Mouse (Mus musculus) megakaryocyte-erythroid progenitor cell, adult 5-6 weeks (primary cell): ENCODE measurements around the gene 4930539E08Rik. TPM values are rescaled to one million over a fixed set of nuclear protein-coding genes. Genes with fewer than 3 reads are reported as not detected.

ENCODE experiments used
- ATAC-seq: replicated peaks from 2 replicates; pipeline ENCODE4 v1.8.0; 2016; ENCODE audit warnings: mild to moderate bottlenecking, inconsistent platforms; ENCODE audit not compliant: severe bottlenecking, poor library complexity, low FRiP score, low TSS enrichment
- total RNA-seq, 2 experiments: library from RNA; stranded (forward) in 1 of 2; stranded (reverse) in 1 of 2; fragments of 200-1000, 215-1000 nt in 1 of 2; fragments of >200 nt in 1 of 2; fragmentation: Nextera tagmentation in 1 of 2; gene quantifications; 2 replicates each; pipeline ENCODE4 v1.2.3; 2014 to 2017

4930539E08Rik gene
- total RNA-seq, 2 experiments from 2014 or later, result 0.33 to 0.66 TPM

DNA sequence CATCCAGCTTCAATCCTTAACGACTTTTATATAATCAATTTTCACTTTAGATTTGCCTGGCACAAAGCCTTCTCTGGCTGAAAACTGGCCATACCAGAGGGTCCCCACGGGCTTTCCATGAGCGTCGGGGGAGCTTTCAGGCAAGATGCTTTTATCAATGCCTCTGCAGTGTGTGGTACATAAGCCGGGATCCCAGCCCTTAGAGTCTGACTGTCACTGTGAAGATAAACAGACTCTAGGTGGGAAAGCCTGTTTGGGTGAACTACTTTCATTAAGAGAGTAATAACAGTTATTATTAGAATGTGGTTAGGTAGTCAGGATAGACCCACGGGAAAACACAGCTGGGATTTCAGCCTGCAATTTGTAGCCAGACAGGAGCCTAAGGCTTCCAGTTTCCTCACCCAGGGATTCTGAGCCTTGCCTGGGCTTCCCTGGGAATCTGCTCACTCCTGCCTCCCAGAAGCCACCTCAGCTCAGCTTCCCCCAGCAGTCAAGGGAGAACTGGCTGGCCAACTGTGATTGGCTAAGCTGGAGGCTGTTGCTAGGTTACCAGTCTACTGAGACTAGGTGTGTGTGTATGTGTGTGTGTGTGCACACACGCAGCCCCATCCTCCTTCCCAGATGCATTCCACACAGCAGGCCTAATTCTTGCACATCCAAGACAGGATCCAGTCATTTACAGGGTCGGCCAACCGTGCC is 45.6 kb downstream of the 4930539E08Rik start:
- ATAC-seq, result no peak

DNA sequence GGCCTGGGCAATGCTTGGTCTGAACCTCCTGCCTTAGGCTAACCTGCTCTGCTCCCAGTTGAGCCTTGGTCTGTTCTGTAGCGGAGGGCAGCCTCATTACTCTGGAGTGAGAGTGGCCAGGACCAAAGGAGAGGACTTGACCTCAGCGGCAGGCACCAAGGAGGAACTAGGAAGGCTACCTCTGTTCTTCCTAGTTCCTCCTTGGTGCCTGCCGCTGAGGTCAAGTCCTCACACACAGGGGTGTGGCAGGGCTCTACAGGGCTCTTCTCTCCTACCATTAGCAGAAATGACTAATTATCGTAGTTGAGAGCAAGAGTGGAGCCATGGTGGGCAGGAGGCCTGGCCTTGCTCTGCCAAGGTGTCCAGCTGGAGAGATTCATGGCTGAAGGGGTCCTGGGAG is 47.7 kb downstream of the 4930539E08Rik start:
- no peak for ATAC-seq

DNA sequence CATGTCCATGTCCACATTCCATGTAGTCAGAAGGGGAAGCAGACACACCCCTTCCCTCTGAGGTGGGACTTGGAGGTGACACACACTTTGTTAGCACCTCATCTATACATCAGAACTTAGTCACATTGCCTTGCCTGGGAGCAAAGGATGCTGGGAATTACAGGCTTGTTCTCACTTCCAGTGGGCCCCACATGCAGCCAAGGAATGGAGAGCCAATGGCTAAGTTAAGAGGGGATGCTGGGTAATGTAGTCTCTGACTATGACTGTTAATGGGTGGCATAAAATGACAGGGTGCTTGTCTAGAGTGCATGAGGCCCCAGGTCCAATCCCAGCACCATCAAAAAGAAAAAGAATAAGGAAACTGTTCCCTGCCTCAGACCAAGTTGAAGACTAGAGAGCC is 48.2 kb downstream of the 4930539E08Rik start:
- no peak for ATAC-seq

DNA sequence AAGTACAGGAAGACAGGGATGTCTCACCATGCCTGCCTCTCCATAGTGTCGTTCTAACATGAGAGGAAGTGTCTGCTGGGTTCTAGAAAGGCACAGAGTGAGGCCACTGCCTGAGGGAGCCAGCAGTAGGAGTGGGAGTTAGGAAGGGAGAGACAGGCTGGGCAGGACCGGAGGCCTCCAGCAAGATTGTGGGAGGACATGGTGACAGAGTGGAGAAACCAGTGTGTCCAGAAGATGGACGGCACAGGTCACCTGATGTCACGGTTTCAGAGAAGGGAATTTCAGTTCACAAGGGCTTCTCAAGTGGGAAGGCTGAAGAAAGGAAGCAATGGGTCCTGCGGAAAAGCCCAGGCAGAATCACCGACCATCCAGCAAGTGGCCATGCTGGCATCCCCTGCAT is 50.7 kb downstream of the 4930539E08Rik start:
- ATAC-seq, result no peak

DNA sequence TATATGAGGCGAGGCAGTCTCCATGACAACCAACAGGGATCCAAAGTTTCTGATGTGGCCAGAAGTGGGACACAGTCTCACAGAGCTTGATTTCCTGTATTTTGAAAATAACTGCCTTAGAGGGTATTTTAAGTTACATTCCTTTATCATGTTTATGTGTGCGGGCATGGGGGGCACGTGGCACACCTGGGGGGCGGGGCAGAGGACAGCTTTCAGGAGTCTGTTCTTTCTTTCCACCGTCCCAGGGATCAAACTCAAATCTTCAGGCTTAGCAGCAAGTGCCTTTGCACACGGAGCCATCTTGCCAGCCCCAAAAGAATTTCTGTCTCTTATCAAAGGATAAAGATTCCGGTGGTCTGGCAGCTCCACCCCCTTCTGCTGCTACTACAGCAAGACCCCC is 51.2 kb downstream of the 4930539E08Rik start:
- ATAC-seq, result no peak

DNA sequence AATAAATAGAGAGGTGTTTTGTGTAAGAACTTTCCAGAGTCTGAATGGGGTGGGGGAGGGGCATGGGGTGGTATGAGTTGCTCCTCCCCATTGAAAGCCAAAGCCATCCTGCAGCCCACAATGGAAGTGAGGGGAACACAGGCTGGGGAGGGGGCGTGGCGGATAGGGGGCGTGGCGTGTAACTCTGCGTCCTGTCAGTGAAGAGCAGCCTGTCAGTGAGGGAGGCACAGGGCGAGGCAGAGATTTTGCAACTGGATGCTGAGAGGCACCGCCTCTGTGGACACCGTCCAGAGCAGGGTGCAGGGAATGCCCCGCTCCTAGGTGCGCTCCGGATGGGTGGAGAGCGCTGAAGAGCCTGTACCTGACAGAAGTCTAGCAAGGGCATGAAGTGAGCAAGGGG is 56.9 kb downstream of the 4930539E08Rik start, which contains the start of gene Pnpla1:
Pnpla1 (plus strand) TSS at position 207 of the 400 bp plus-strand sequence.
- no peak for ATAC-seq

DNA sequence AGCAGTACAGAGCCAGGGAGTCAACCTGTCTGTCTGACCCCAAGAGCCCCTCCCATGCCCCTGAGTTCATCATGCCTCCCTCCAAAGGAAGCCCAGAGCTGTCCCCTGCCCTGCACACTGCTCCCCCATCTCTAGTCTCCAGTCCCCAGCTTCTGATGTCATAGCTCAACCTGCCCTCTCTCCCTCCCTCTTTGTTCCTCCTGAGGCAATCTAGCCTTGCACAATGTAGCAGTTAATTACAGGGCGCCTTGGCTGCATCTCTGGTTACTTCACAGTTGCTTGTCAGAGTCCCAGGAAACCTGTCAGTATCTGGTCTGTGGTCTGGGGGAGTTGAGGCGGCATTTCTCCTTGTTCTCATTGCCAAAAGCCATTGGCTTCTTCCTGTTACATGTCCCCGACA is 59.1 kb downstream of the 4930539E08Rik start:
- ATAC-seq, result no peak

DNA sequence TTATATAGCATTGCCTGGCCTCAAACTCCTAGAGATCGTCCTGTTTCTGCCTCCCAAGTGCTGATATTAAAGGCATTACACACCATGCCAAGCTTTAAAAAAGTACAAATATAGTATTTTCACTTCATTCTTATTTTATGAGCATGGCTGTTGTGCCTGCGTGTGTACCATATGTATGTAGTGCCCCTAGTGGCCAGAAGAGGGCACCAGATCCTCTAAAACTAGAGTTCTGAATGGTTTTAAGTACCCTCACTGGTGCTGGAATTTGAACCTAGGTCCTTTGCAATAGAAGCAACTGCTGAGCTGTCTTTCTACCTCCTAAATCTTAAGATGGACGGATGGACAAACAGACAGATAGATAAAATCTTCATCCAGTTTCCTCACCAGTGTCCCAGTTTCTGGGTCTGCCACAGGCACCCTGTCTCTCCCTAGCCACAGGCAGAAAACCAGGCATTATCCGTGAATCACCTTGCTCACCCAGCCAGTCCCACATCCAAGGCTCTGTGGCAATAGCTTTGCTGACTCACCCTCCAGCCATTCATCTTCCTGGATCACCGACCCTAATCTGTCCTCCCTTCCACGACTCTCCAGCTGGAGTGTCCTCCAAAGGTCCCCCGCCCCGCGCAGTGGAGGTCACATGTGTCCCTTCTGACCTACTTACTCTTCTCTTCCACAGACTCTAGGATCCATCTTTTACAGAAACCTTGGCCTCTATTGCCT is 59.8 kb downstream of the 4930539E08Rik start:
- peak; percentile 67; the same call in 1 of the 2 replicates for ATAC-seq

DNA sequence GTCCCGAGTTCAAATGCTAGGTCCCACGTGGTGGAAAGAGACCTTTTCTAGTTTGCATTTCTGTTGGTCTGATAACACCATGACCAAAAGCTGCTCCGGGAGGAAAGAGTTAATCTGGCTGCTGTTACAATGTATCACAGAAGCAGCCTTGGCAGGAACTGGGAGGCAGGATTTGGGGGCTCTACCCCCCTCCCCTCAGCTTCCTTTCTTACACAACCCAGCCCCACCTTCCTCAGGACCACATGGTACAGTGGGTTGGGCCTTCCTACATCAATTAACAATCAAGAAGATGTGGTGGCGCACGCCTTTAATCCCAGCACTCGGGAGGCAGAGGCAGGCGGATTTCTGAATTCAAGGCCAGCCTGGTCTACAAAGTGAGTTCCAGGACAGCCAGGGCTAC is 60.7 kb downstream of the 4930539E08Rik start:
- no peak for ATAC-seq

DNA sequence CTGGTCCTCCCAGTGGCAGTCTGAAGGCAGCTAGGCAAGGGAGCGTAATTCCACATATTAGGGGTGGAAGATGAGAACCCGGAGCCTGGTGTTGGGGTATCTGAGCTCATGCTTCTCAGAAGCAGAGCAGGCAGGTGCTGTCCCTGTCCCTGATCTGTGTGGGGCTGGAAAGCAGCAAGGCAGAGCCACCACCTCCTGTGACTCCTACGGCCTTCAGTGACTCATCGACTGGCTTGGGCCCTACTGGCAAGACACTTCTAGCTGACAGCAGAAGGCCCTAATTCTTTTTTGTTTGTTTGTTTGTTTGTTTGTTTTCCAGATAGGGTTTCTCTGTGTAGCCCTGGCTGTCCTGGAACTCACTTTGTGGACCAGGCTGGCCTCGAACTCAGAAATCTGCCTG is 64.6 kb downstream of the 4930539E08Rik start:
- ATAC-seq, result no peak

DNA sequence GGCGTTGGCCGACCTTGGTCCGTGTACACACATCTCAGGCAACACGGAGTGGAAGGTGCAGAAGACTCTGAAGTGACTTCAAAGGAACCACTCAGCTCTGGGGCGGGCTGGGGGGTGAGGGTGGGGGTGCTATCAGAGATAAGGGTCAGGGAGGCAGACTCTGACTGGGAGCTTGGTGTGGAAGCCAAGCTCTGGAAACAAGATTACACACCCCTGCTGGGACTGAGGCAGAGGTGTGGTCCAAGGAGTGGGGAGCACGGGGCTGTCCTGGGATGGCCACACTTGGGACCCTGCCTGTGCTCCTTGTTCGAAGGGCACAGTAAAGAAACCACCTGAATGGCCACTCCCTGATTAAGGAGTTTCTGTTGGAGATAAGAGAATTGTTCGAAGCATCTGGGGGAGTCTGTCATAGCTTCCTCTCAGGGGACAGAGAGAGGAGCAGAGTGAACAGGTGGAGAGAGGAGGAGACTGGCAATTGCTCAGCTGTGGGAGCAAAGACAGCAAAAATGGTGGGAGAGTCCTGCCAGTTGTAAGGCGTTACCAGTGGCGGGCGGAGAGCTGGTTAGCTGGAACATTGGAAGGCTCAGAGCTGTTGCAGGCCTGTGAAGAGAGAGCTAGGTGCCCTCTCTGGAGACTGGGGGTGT is 68.0 kb downstream of the 4930539E08Rik start:
- peak; percentile 76 for ATAC-seq

Other genes with a start within 250 kb of the 4930539E08Rik start
- gene Slc26a8, start 225.1 kb downstream of the 4930539E08Rik start, total RNA-seq (2014; fragmentation: Nextera tagmentation), result 1.9 and 3.7 TPM in 2 replicates
- 1.2 TPM in 1 of 2 replicates, not detected in the other for gene Slc26a8, start 225.1 kb downstream of the 4930539E08Rik start, total RNA-seq (2017)
- 93.9 and 100 TPM in 2 replicates for gene Mapk14, start 224.0 kb downstream of the 4930539E08Rik start, total RNA-seq (2014; fragmentation: Nextera tagmentation)
- 54.0 and 87.6 TPM in 2 replicates for gene Mapk14, start 224.0 kb downstream of the 4930539E08Rik start, total RNA-seq (2017)
- gene AC170998.1, start 189.2 kb downstream of the 4930539E08Rik start, total RNA-seq (2014; fragmentation: Nextera tagmentation), result 8.7 and 12.8 TPM in 2 replicates
- gene AC170998.1, start 189.2 kb downstream of the 4930539E08Rik start, total RNA-seq (2017), result not detected in 2 replicates
- gene Mapk13, start 146.0 kb downstream of the 4930539E08Rik start, total RNA-seq (2014; fragmentation: Nextera tagmentation), result not detected in 2 replicates
- gene Mapk13, start 146.0 kb downstream of the 4930539E08Rik start, total RNA-seq (2017), result 0.42 TPM in 1 of 2 replicates, not detected in the other
- 61.1 and 68.0 TPM in 2 replicates for gene Brpf3, start 114.2 kb downstream of the 4930539E08Rik start, total RNA-seq (2014; fragmentation: Nextera tagmentation)
- 5.3 and 6.2 TPM in 2 replicates for gene Brpf3, start 114.2 kb downstream of the 4930539E08Rik start, total RNA-seq (2017)
- gene Pnpla1, start 56.9 kb downstream of the 4930539E08Rik start, total RNA-seq (2014; fragmentation: Nextera tagmentation), result not detected in 2 replicates
- not detected in 2 replicates for gene Pnpla1, start 56.9 kb downstream of the 4930539E08Rik start, total RNA-seq (2017)
- not detected in 2 replicates for gene Pxt1, start 28.5 kb upstream of the 4930539E08Rik start, total RNA-seq (2014; fragmentation: Nextera tagmentation)
- gene Pxt1, start 28.5 kb upstream of the 4930539E08Rik start, total RNA-seq (2017), result not detected in 2 replicates
- gene Kctd20, start 36.6 kb upstream of the 4930539E08Rik start, total RNA-seq (2014; fragmentation: Nextera tagmentation), result 23.5 and 33.8 TPM in 2 replicates
- gene Kctd20, start 36.6 kb upstream of the 4930539E08Rik start, total RNA-seq (2017), result 31.4 and 39.9 TPM in 2 replicates
- 123 TPM in 2 replicates for gene Stk38, start 92.7 kb upstream of the 4930539E08Rik start, total RNA-seq (2014; fragmentation: Nextera tagmentation)
- 79.5 and 95.0 TPM in 2 replicates for gene Stk38, start 92.7 kb upstream of the 4930539E08Rik start, total RNA-seq (2017)
- gene Srsf3, start 117.3 kb upstream of the 4930539E08Rik start, total RNA-seq (2014; fragmentation: Nextera tagmentation), result 501 and 513 TPM in 2 replicates
- 747 and 1,154 TPM in 2 replicates for gene Srsf3, start 117.3 kb upstream of the 4930539E08Rik start, total RNA-seq (2017)
- gene Cdkn1a, start 175.7 kb upstream of the 4930539E08Rik start, total RNA-seq (2014; fragmentation: Nextera tagmentation), result 2.1 and 6.5 TPM in 2 replicates
- gene Cdkn1a, start 175.7 kb upstream of the 4930539E08Rik start, total RNA-seq (2017), result 0.95 and 3.5 TPM in 2 replicates
- 14.9 and 23.3 TPM in 2 replicates for gene Rab44, start 198.8 kb upstream of the 4930539E08Rik start, total RNA-seq (2014; fragmentation: Nextera tagmentation)
- 4.1 and 23.9 TPM in 2 replicates for gene Rab44, start 198.8 kb upstream of the 4930539E08Rik start, total RNA-seq (2017)